Mouse (Mus musculus): Measurements from ENCODE around the gene Alyref.

GRCm38 (mm10) chr11:120597240-120598235 is 627 bp downstream of the Alyref start:
- no peak for TF ChIP-seq CTCF (IDR thresholded peaks at IDR 0.05; ENCODE audit: insufficient read depth, low read depth, low read length)
- no peak for TF ChIP-seq POLR2A (IDR thresholded peaks at IDR 0.05; ENCODE audit: insufficient read depth, low read depth, low read length)

Measured in olfactory bulb, adult 2 months (tissue).